ENCODE assay signal across 11 mouse cellular contexts in the genomic region with DNA sequence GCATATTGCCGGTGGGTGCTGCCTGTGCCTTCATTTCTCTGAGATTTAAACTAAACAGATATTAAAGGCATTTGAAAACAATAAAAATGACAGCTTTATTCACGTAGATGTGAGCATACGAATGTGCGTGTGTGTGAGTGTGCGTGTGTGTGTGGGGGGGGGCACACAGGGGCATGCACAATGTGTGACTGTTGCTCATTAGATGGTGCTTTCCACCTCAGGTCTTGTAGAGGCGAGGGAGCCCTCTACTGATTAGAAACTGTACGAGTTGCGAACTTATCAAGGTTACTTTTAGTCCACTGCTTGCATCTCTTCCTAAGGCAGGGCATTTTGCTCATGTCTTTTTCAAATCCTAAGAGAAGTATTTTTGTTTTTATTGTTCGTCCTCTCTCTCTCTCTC.
DNase-seq lines count a peak whose midpoint lies in the region; ATAC-seq and TF ChIP-seq lines count a peak whose summit lies in the region.
"Had no signal": no experiment of that assay in that cellular context is flagged by ENCODE, and none has a peak within 500 bp of the region (broad histone marks: within the 10 kb centered on the region; RNA-seq: fewer than 3 reads in every experiment).

No protein-coding gene starts in this region.

- peak; percentile 45 for TF ChIP-seq CTCF in intestine, postnatal 0 days (IDR thresholded peaks at IDR 0.05; ENCODE audit: low read depth)
- peak in 1 of 2 experiments; percentile 50; a peak in 2 of 4 replicates for TF ChIP-seq CTCF in CH12.LX (conservative IDR thresholded peaks at IDR 0.05 in 1 of 2, IDR thresholded peaks at IDR 0.05 in 1 of 2; ENCODE audit: low read depth in 2 of 2, low read length in 2 of 2)

- WGBS in intestine, postnatal 0 days, result 75% methylated on average over 9 of the region's 9 CpGs
- 79% methylated on average over 9 of the region's 9 CpGs for WGBS in intestine, embryonic 16.5 days
- WGBS in embryonic facial prominence, embryonic 14.5 days, result 79% methylated on average over 9 of the region's 9 CpGs

- dilution Hi-C loops in CH12.LX (cut with MboI; ENCODE audit: extremely low pct_ligation_motif_present, extremely low pct_unique_long_range_greater_than_20kb, low sequenced_read_pairs), result no loop called here

- H3K4me1 ChIP-seq in intestine, postnatal 0 days (replicated peaks; ENCODE audit: control insufficient read depth, insufficient read depth, low read length), result no peaks in the 10 kb centered on the region
- no peaks in the 10 kb centered on the region for H3K4me1 ChIP-seq in intestine, embryonic 16.5 days (ENCODE audit: control insufficient read depth, insufficient read depth, low read length)
- H3K4me1 ChIP-seq in CH12.LX (ENCODE audit: control insufficient read depth in 1 of 2, insufficient read depth in 2 of 2), result no peaks in the 10 kb centered on the region
- no peaks in the 10 kb centered on the region for H3K4me1 ChIP-seq in embryonic facial prominence, embryonic 14.5 days (ENCODE audit: control insufficient read depth, insufficient read depth, low read length)
- H3K4me1 ChIP-seq: forebrain, embryonic 12.5 days; hindbrain, embryonic 13.5 days; limb, embryonic 15.5 days had no signal

- no peak for ATAC-seq in intestine, postnatal 0 days
- no peak for ATAC-seq in intestine, embryonic 16.5 days
- ATAC-seq in embryonic facial prominence, embryonic 14.5 days (ENCODE audit: low read depth), result no peak

- TF ChIP-seq EP300 in CH12.LX (IDR thresholded peaks at IDR 0.05; ENCODE audit: low read length), result no peak

- H3K27me3 ChIP-seq in intestine, postnatal 0 days (replicated peaks; ENCODE audit: control insufficient read depth, insufficient read depth, low read length), result no peaks in the 10 kb centered on the region
- no peaks in the 10 kb centered on the region for H3K27me3 ChIP-seq in intestine, embryonic 16.5 days (replicated peaks; ENCODE audit: control insufficient read depth, insufficient read depth, low read length)
- H3K27me3 ChIP-seq in CH12.LX (replicated peaks), result no peaks in the 10 kb centered on the region
- H3K27me3 ChIP-seq in embryonic facial prominence, embryonic 14.5 days (replicated peaks; ENCODE audit: control insufficient read depth, insufficient read depth, low read length), result no peaks in the 10 kb centered on the region
- H3K27me3 ChIP-seq: forebrain, embryonic 12.5 days; hindbrain, embryonic 13.5 days; limb, embryonic 15.5 days had no signal

- no peak for TF ChIP-seq POLR2A in CH12.LX (IDR thresholded peaks at IDR 0.05; ENCODE audit: low read depth, low read length)

- H3K9ac ChIP-seq in intestine, postnatal 0 days (ENCODE audit: low read depth, low read length), result no peak overlapping the region
- no peak overlapping the region for H3K9ac ChIP-seq in intestine, embryonic 16.5 days (ENCODE audit: low read depth, low read length)
- no peak overlapping the region for H3K9ac ChIP-seq in CH12.LX (ENCODE audit: insufficient read depth, low read depth)
- H3K9ac ChIP-seq in embryonic facial prominence, embryonic 14.5 days (ENCODE audit: low read depth, low read length), result no peak overlapping the region
- H3K9ac ChIP-seq: forebrain, embryonic 12.5 days; hindbrain, embryonic 13.5 days; limb, embryonic 15.5 days had no signal

- H3K36me3 ChIP-seq in intestine, postnatal 0 days (ENCODE audit: control insufficient read depth, insufficient read depth), result no peaks in the 10 kb centered on the region
- no peaks in the 10 kb centered on the region for H3K36me3 ChIP-seq in intestine, embryonic 16.5 days (ENCODE audit: control insufficient read depth, insufficient read depth, low read length)
- H3K36me3 ChIP-seq in CH12.LX (replicated peaks in 1 of 2; ENCODE audit: control insufficient read depth in 1 of 2, insufficient read depth in 1 of 2, low read length in 1 of 2), result no peaks in the 10 kb centered on the region
- no peaks in the 10 kb centered on the region for H3K36me3 ChIP-seq in embryonic facial prominence, embryonic 14.5 days (ENCODE audit: control insufficient read depth, insufficient read depth, low read length)
- H3K36me3 ChIP-seq: forebrain, embryonic 12.5 days; hindbrain, embryonic 13.5 days; limb, embryonic 15.5 days had no signal

- DNase-seq in CH12.LX (ENCODE audit: extremely low read depth), result no peak
- peak; percentile 65 for DNase-seq in brain, adult 2 months (ENCODE audit: low read depth, low spot score)
- DNase-seq in embryonic facial prominence, embryonic 14.5 days (ENCODE audit: low spot score), result peak; percentile 35
- no peak for DNase-seq in spleen, postnatal 10 days (ENCODE audit: low spot score in 2 of 2)
- DNase-seq in right cerebral cortex, postnatal 4 days, result no peak

- no peaks in the 10 kb centered on the region for H3K79me2 ChIP-seq in CH12.LX (replicated peaks; ENCODE audit: control insufficient read depth, extremely low read depth, insufficient read depth, poor library complexity, severe bottlenecking)

- no peak overlapping the region for H3K4me3 ChIP-seq in intestine, postnatal 0 days (ENCODE audit: low read depth, low read length)
- no peak overlapping the region for H3K4me3 ChIP-seq in intestine, embryonic 16.5 days (ENCODE audit: low read length)
- no peak overlapping the region for H3K4me3 ChIP-seq in CH12.LX (replicated peaks in 1 of 3; ENCODE audit: low read depth in 2 of 3, low read length in 2 of 3, poor library complexity in 1 of 3)
- H3K4me3 ChIP-seq in embryonic facial prominence, embryonic 14.5 days (ENCODE audit: low read depth, low read length), result no peak overlapping the region
- H3K4me3 ChIP-seq: forebrain, embryonic 12.5 days; hindbrain, embryonic 13.5 days; limb, embryonic 15.5 days had no signal

- no peaks in the 10 kb centered on the region for H3K9me3 ChIP-seq in intestine, postnatal 0 days (ENCODE audit: control insufficient read depth)
- no peaks in the 10 kb centered on the region for H3K9me3 ChIP-seq in intestine, embryonic 16.5 days (ENCODE audit: control insufficient read depth, low read length)
- no peaks in the 10 kb centered on the region for H3K9me3 ChIP-seq in CH12.LX (replicated peaks; ENCODE audit: low read length)
- no peaks in the 10 kb centered on the region for H3K9me3 ChIP-seq in embryonic facial prominence, embryonic 14.5 days (ENCODE audit: control insufficient read depth, low read length)
- H3K9me3 ChIP-seq: forebrain, embryonic 12.5 days; hindbrain, embryonic 13.5 days; limb, embryonic 15.5 days had no signal

- TF ChIP-seq RAD21 in CH12.LX (IDR thresholded peaks at IDR 0.05; ENCODE audit: low read depth, low read length), result peak; percentile 32

- H3K4me2 ChIP-seq in intestine, postnatal 0 days (replicated peaks; ENCODE audit: low read depth), result no peak overlapping the region
- no peak overlapping the region for H3K4me2 ChIP-seq in intestine, embryonic 16.5 days (ENCODE audit: low read depth, low read length)
- H3K4me2 ChIP-seq in CH12.LX (ENCODE audit: insufficient read depth, low read depth, poor library complexity, severe bottlenecking), result no peak overlapping the region
- H3K4me2 ChIP-seq in embryonic facial prominence, embryonic 14.5 days (ENCODE audit: low read depth, low read length), result no peak overlapping the region
- H3K4me2 ChIP-seq: forebrain, embryonic 12.5 days; hindbrain, embryonic 13.5 days; limb, embryonic 15.5 days had no signal

- H3K27ac ChIP-seq in intestine, postnatal 0 days (ENCODE audit: low read depth, low read length), result no peak overlapping the region
- H3K27ac ChIP-seq in intestine, embryonic 16.5 days (ENCODE audit: low read length), result no peak overlapping the region
- no peak overlapping the region for H3K27ac ChIP-seq in CH12.LX (ENCODE audit: insufficient read depth, low read depth)
- H3K27ac ChIP-seq in embryonic facial prominence, embryonic 14.5 days (replicated peaks; ENCODE audit: low read depth, low read length), result no peak overlapping the region
- H3K27ac ChIP-seq: forebrain, embryonic 12.5 days; hindbrain, embryonic 13.5 days; limb, embryonic 15.5 days; macrophage had no signal

- in situ Hi-C loops in CH12.LX (cut with MboI; ENCODE audit: low pct_ligation_motif_present, low pct_unique_long_range_greater_than_20kb, low sequenced_read_pairs), result no loop called here

TF ChIP-seq in CH12.LX, 34 proteins besides CTCF, POLR2A, EP300 and RAD21:
- TF ChIP-seq SMC3 (IDR thresholded peaks at IDR 0.05; ENCODE audit: low read depth, low read length), result peak; percentile 45
- TF ChIP-seq CHD1 (IDR thresholded peaks at IDR 0.05; ENCODE audit: low read depth, low read length), result no peak
TF ChIP-seq in CH12.LX: peak in this region for 1.

Comparison
In these comparisons a context has a peak if more than half of its experiments do, and no peak if none do; other contexts are left out.
1. DNase-seq: peak in brain, adult 2 months (single experiment) and embryonic facial prominence, embryonic 14.5 days (single experiment); none in CH12.LX (single experiment), spleen, postnatal 10 days (0 of 2) and right cerebral cortex, postnatal 4 days (single experiment).